8 mouse cellular contexts compared by ENCODE assay signal in genomic region chr17:71662751-71663250, GRCm38 (mm10). TPM values are rescaled to one million over a fixed set of nuclear protein-coding genes. Genes with fewer than 3 reads are reported as not detected.
DNase-seq lines count a peak whose midpoint lies in the region; ATAC-seq lines count a peak whose summit lies in the region.

No protein-coding gene starts in this region.

- DNase-seq in 416B (ENCODE audit: low read depth) (peak; percentile 72), liver (peak; percentile 62)
- peak; percentile 74 to 81 for DNase-seq in adrenal gland, postnatal 36 days
- peak; percentile 91 for DNase-seq in embryonic facial prominence, embryonic 14.5 days (ENCODE audit: low spot score)

- H3K27me3 ChIP-seq in embryonic facial prominence, embryonic 14.5 days (replicated peaks; ENCODE audit: control insufficient read depth, insufficient read depth, low read length): no peaks in the 10 kb centered on the region
- H3K27me3 ChIP-seq in heart, embryonic 12.5 days (replicated peaks): no peaks in the 10 kb centered on the region
- no peaks in the 10 kb centered on the region for H3K27me3 ChIP-seq in kidney, embryonic 16.5 days (ENCODE audit: insufficient read depth, low read length)
- no peaks in the 10 kb centered on the region for H3K27me3 ChIP-seq in stomach, embryonic 14.5 days (ENCODE audit: control insufficient read depth, insufficient read depth, low read length)

- no peak overlapping the region for H3K27ac ChIP-seq in embryonic facial prominence, embryonic 14.5 days (replicated peaks; ENCODE audit: low read depth, low read length)
- H3K27ac ChIP-seq in heart, embryonic 12.5 days (ENCODE audit: poor library complexity, severe bottlenecking): peak overlapping the region; percentile 36; the same call in 1 of the 2 replicates
- no peak overlapping the region for H3K27ac ChIP-seq in kidney, embryonic 16.5 days (ENCODE audit: low read length)
- no peak overlapping the region for H3K27ac ChIP-seq in stomach, embryonic 14.5 days (ENCODE audit: low read length)

- WGBS in embryonic facial prominence, embryonic 14.5 days: 11% methylated on average over 19 of the region's 21 CpGs
- WGBS in heart, embryonic 12.5 days: 7% methylated on average over 21 of the region's 21 CpGs
- WGBS in kidney, embryonic 16.5 days: 8% methylated on average over 21 of the region's 21 CpGs
- 8% methylated on average over 21 of the region's 21 CpGs for WGBS in stomach, embryonic 14.5 days

- H3K9me3 ChIP-seq in embryonic facial prominence, embryonic 14.5 days (ENCODE audit: control insufficient read depth, low read length): no peaks in the 10 kb centered on the region
- no peaks in the 10 kb centered on the region for H3K9me3 ChIP-seq in heart, embryonic 12.5 days (replicated peaks)
- H3K9me3 ChIP-seq in kidney, embryonic 16.5 days (ENCODE audit: low read length): no peaks in the 10 kb centered on the region
- H3K9me3 ChIP-seq in stomach, embryonic 14.5 days (ENCODE audit: control insufficient read depth, low read depth, low read length): no peaks in the 10 kb centered on the region

- H3K4me2 ChIP-seq in embryonic facial prominence, embryonic 14.5 days (ENCODE audit: low read depth, low read length): peak overlapping the region; percentile 70
- H3K4me2 ChIP-seq in heart, embryonic 12.5 days: peak overlapping the region; percentile 74
- H3K4me2 ChIP-seq in kidney, embryonic 16.5 days (replicated peaks; ENCODE audit: low read depth, low read length): peak overlapping the region; percentile 77
- peak overlapping the region; percentile 54 for H3K4me2 ChIP-seq in stomach, embryonic 14.5 days (replicated peaks; ENCODE audit: low read depth, low read length)

- peak; percentile 83 for ATAC-seq in embryonic facial prominence, embryonic 14.5 days (ENCODE audit: low read depth)
- peak; percentile 76 for ATAC-seq in heart, embryonic 12.5 days (ENCODE audit: insufficient number of reproducible peaks, low FRiP score)
- ATAC-seq in kidney, embryonic 16.5 days (ENCODE audit: low FRiP score, low TSS enrichment): peak; percentile 83
- ATAC-seq in monocyte, adult 5-6 weeks (replicated peaks; ENCODE audit: insufficient number of reproducible peaks, low FRiP score, low TSS enrichment, poor library complexity, severe bottlenecking): peak; percentile 55; the same call in 1 of the 2 replicates
- ATAC-seq in stomach, embryonic 14.5 days (ENCODE audit: insufficient number of reproducible peaks, insufficient read depth, low FRiP score, low read depth): peak; percentile 71

- no peaks in the 10 kb centered on the region for H3K4me1 ChIP-seq in embryonic facial prominence, embryonic 14.5 days (ENCODE audit: control insufficient read depth, insufficient read depth, low read length)
- H3K4me1 ChIP-seq in heart, embryonic 12.5 days (replicated peaks): 0 out of 2 replicates have a peak, but pooled peaks cover 5% of the 10 kb centered on the region
- H3K4me1 ChIP-seq in kidney, embryonic 16.5 days (ENCODE audit: insufficient read depth, low read length): peaks cover 6% of the 10 kb centered on the region; the same call in 1 of the 2 replicates
- no peaks in the 10 kb centered on the region for H3K4me1 ChIP-seq in stomach, embryonic 14.5 days (ENCODE audit: control insufficient read depth, insufficient read depth, low read length)

- peaks cover 17% of the 10 kb centered on the region for H3K36me3 ChIP-seq in embryonic facial prominence, embryonic 14.5 days (ENCODE audit: control insufficient read depth, insufficient read depth, low read length)
- H3K36me3 ChIP-seq in heart, embryonic 12.5 days: peaks cover 8% of the 10 kb centered on the region
- H3K36me3 ChIP-seq in kidney, embryonic 16.5 days (ENCODE audit: insufficient read depth, low read length): peaks cover 8% of the 10 kb centered on the region
- peaks cover 2% of the 10 kb centered on the region; the same call in 1 of the 2 replicates for H3K36me3 ChIP-seq in stomach, embryonic 14.5 days (ENCODE audit: control insufficient read depth, insufficient read depth, low read length)

- H3K4me3 ChIP-seq in embryonic facial prominence, embryonic 14.5 days (ENCODE audit: low read depth, low read length): peak overlapping the region; percentile 35
- peak overlapping the region; percentile 43 for H3K4me3 ChIP-seq in heart, embryonic 12.5 days
- peak overlapping the region; percentile 45 for H3K4me3 ChIP-seq in kidney, embryonic 16.5 days (ENCODE audit: low read length)
- peak overlapping the region; percentile 24 for H3K4me3 ChIP-seq in stomach, embryonic 14.5 days (ENCODE audit: low read depth, low read length)

- peak overlapping the region; percentile 54; the same call in 1 of the 2 replicates for H3K9ac ChIP-seq in embryonic facial prominence, embryonic 14.5 days (ENCODE audit: low read depth, low read length)
- peak overlapping the region; percentile 70 for H3K9ac ChIP-seq in heart, embryonic 12.5 days
- H3K9ac ChIP-seq in kidney, embryonic 16.5 days (replicated peaks; ENCODE audit: low read length): peak overlapping the region; percentile 59
- no peak overlapping the region for H3K9ac ChIP-seq in stomach, embryonic 14.5 days (replicated peaks; ENCODE audit: low read depth, low read length)

RNA-seq across cellular contexts. Expression of gene Togaram2, which starts 10.3 kb away (rescaled TPM):
- total RNA-seq in adrenal gland, postnatal 36 days (2021): not detected
- 0.62 and 0.93 TPM in 2 replicates for polyA plus RNA-seq in embryonic facial prominence, embryonic 14.5 days (2014; fragmentation: Nextera tagmentation; extraction: Ambion mirVana)
- 2.7 and 2.9 TPM in 2 replicates for polyA plus RNA-seq in heart, embryonic 12.5 days (2016; fragmentation: Nextera tagmentation; extraction: Ambion mirVana)
- 0.08 and 0.25 TPM in 2 replicates for polyA plus RNA-seq in kidney, embryonic 16.5 days (2015; fragmentation: Nextera tagmentation; extraction: Ambion mirVana)
- total RNA-seq in monocyte, adult 5-6 weeks (2017): not detected in 3 replicates
- 0.17 and 0.36 TPM in 2 replicates for polyA plus RNA-seq in stomach, embryonic 14.5 days (2014; fragmentation: Nextera tagmentation; extraction: Ambion mirVana)

RNA-seq across cellular contexts. Expression of gene Wdr43, which starts 47.1 kb away (rescaled TPM):
- total RNA-seq in adrenal gland, postnatal 36 days (2021): 100 to 1,000 TPM in 1 of 2 experiments, 10 to 100 TPM in 1; 52.1 to 107 TPM
- polyA plus RNA-seq in embryonic facial prominence, embryonic 14.5 days (2014; fragmentation: Nextera tagmentation; extraction: Ambion mirVana): 80.0 and 85.1 TPM in 2 replicates
- 54.6 and 56.7 TPM in 2 replicates for polyA plus RNA-seq in heart, embryonic 12.5 days (2016; fragmentation: Nextera tagmentation; extraction: Ambion mirVana)
- 89.5 and 92.1 TPM in 2 replicates for polyA plus RNA-seq in kidney, embryonic 16.5 days (2015; fragmentation: Nextera tagmentation; extraction: Ambion mirVana)
- total RNA-seq in monocyte, adult 5-6 weeks (2017): 148 to 191 TPM (median 165 TPM) in 3 replicates
- 89.6 and 90.1 TPM in 2 replicates for polyA plus RNA-seq in stomach, embryonic 14.5 days (2014; fragmentation: Nextera tagmentation; extraction: Ambion mirVana)
